Mouse (Mus musculus): ENCODE data around the gene Hs2st1. TPM values are rescaled to one million over a fixed set of nuclear protein-coding genes. Genes with fewer than 3 reads are reported as not detected.

Hs2st1 gene
- total and polyA plus RNA-seq, 2 experiments from 2014 or later = 14.1 to 57.7 TPM

- Histone ChIP-seq H3K27ac (ENCODE audit: low read depth, low read length) (no peak overlapping the region), H3K9me3 (ENCODE audit: low read length) (no peaks in the 10 kb centered on the region), H3K4me3 (ENCODE audit: low read depth, low read length) (peak overlapping the region; percentile 34), H3K27me3 (ENCODE audit: insufficient read depth, low read length) (no peaks in the 10 kb centered on the region), H3K4me2 (ENCODE audit: low read depth) (peak overlapping the region; percentile 61), H3K36me3 (ENCODE audit: insufficient read depth) (no peaks in the 10 kb centered on the region), H3K9ac (peak overlapping the region; percentile 53), H3K4me1 (ENCODE audit: insufficient read depth) (0 out of 2 replicates have a peak, but pooled peaks cover 9% of the 10 kb centered on the region)
- 20% methylated on average over 21 of the region's 21 CpGs for WGBS
- peak; percentile 94 for TF ChIP-seq CTCF (IDR thresholded peaks at IDR 0.05; ENCODE audit: low read depth)
- ATAC-seq = peak; percentile 75
- peak; percentile 92 for DNase-seq
Observed at GRCm38 (mm10) chr3:144399358-144400096, 170.5 kb downstream of the Hs2st1 start.

- H3K27me3 ChIP-seq (ENCODE audit: insufficient read depth, low read length) = no peaks in the 10 kb centered on the region
- H3K9me3 ChIP-seq (ENCODE audit: low read length) = no peaks in the 10 kb centered on the region
- H3K27ac ChIP-seq (ENCODE audit: low read depth, low read length) = no peak overlapping the region
- TF ChIP-seq CTCF (IDR thresholded peaks at IDR 0.05; ENCODE audit: low read depth) = peak; percentile 60
- DNase-seq = no peak
- WGBS = 84% methylated on average over 7 of the region's 7 CpGs
- no peaks in the 10 kb centered on the region for H3K36me3 ChIP-seq (ENCODE audit: insufficient read depth)
- no peak for ATAC-seq
- 0 out of 2 replicates have a peak, but pooled peaks cover 9% of the 10 kb centered on the region for H3K4me1 ChIP-seq (ENCODE audit: insufficient read depth)
- no peak overlapping the region for H3K4me2 ChIP-seq (ENCODE audit: low read depth)
- no peak overlapping the region for H3K4me3 ChIP-seq (ENCODE audit: low read depth, low read length)
- H3K9ac ChIP-seq = no peak overlapping the region
Observed at GRCm38 (mm10) chr3:144398166-144398565, 171.8 kb downstream of the Hs2st1 start.

- peak overlapping the region; percentile 25 for H3K4me2 ChIP-seq (ENCODE audit: low read depth)
- no peaks in the 10 kb centered on the region for H3K9me3 ChIP-seq (ENCODE audit: low read length)
- no peak overlapping the region for H3K27ac ChIP-seq (ENCODE audit: low read depth, low read length)
- DNase-seq = peak; percentile 67
- 0 out of 2 replicates have a peak, but pooled peaks cover 9% of the 10 kb centered on the region for H3K4me1 ChIP-seq (ENCODE audit: insufficient read depth)
- no peak for TF ChIP-seq CTCF (IDR thresholded peaks at IDR 0.05; ENCODE audit: low read depth)
- WGBS = 26% methylated on average over 17 of the region's 17 CpGs
- ATAC-seq = peak; percentile 65
- 0 out of 2 replicates have a peak overlapping the region, but pooled peaks have one; percentile 15 for H3K9ac ChIP-seq
- H3K27me3 ChIP-seq (ENCODE audit: insufficient read depth, low read length) = no peaks in the 10 kb centered on the region
- H3K4me3 ChIP-seq (ENCODE audit: low read depth, low read length) = no peak overlapping the region
- H3K36me3 ChIP-seq (ENCODE audit: insufficient read depth) = no peaks in the 10 kb centered on the region
Observed at GRCm38 (mm10) chr3:144396478-144396877, 173.5 kb downstream of the Hs2st1 start.

- H3K27me3 ChIP-seq (ENCODE audit: insufficient read depth, low read length) = no peaks in the 10 kb centered on the region
- H3K9ac ChIP-seq = no peak overlapping the region
- no peak for DNase-seq
- no peak overlapping the region for H3K4me3 ChIP-seq (ENCODE audit: low read depth, low read length)
- no peak for TF ChIP-seq CTCF (IDR thresholded peaks at IDR 0.05; ENCODE audit: low read depth)
- 0 out of 2 replicates have a peak, but pooled peaks cover 7% of the 10 kb centered on the region for H3K4me1 ChIP-seq (ENCODE audit: insufficient read depth)
- no peaks in the 10 kb centered on the region for H3K36me3 ChIP-seq (ENCODE audit: insufficient read depth)
- no peaks in the 10 kb centered on the region for H3K9me3 ChIP-seq (ENCODE audit: low read length)
- H3K27ac ChIP-seq (ENCODE audit: low read depth, low read length) = peak overlapping the region; percentile 11; the same call in 1 of the 2 replicates
- no peak for ATAC-seq
- 42% methylated on average over 7 of the region's 7 CpGs for WGBS
- no peak overlapping the region for H3K4me2 ChIP-seq (ENCODE audit: low read depth)
Observed at GRCm38 (mm10) chr3:144394454-144394943, 175.5 kb downstream of the Hs2st1 start.

- peak; percentile 75 for ATAC-seq
- Histone ChIP-seq H3K9ac (no peak overlapping the region), H3K9me3 (ENCODE audit: low read length) (no peaks in the 10 kb centered on the region), H3K4me1 (ENCODE audit: insufficient read depth) (no peaks in the 10 kb centered on the region), H3K4me3 (ENCODE audit: low read depth, low read length) (no peak overlapping the region), H3K4me2 (ENCODE audit: low read depth) (no peak overlapping the region), H3K27ac (ENCODE audit: low read depth, low read length) (no peak overlapping the region), H3K27me3 (ENCODE audit: insufficient read depth, low read length) (peaks cover 5% of the 10 kb centered on the region; the same call in 1 of the 2 replicates), H3K36me3 (ENCODE audit: insufficient read depth) (no peaks in the 10 kb centered on the region)
- no peak for DNase-seq
- no peak for TF ChIP-seq CTCF (IDR thresholded peaks at IDR 0.05; ENCODE audit: low read depth)
- WGBS = 58% methylated on average over 4 of the region's 4 CpGs
Observed at GRCm38 (mm10) chr3:144386446-144386845, 183.5 kb downstream of the Hs2st1 start.

DNA sequence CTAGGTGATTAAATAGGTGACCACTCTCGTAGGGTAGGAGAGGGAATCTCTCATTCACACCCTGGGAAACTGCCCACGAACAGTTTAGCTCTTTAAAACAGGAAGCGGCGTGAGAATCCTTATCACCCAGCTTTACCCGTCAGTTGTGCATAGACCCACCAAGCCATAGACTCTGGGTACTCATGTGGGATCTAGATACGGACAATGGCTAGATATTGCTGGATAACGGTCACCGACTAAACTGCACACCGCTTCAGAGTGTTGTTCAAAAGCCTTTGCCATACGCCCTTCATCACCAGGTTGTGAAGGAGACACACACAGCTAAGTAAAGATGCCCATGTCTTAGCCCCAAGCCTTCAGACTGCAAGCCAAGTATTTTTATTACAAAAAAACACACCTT is 185.3 kb downstream of the Hs2st1 start:
- TF ChIP-seq CTCF (IDR thresholded peaks at IDR 0.05; ENCODE audit: low read depth) = no peak
- WGBS = 92% methylated on average over 10 of the region's 10 CpGs
- Histone ChIP-seq H3K9me3 (ENCODE audit: low read length) (no peaks in the 10 kb centered on the region), H3K4me1 (ENCODE audit: insufficient read depth) (no peaks in the 10 kb centered on the region), H3K4me2 (ENCODE audit: low read depth) (no peak overlapping the region), H3K36me3 (ENCODE audit: insufficient read depth) (no peaks in the 10 kb centered on the region), H3K9ac (no peak overlapping the region), H3K4me3 (ENCODE audit: low read depth, low read length) (no peak overlapping the region), H3K27ac (ENCODE audit: low read depth, low read length) (no peak overlapping the region), H3K27me3 (ENCODE audit: insufficient read depth, low read length) (peaks cover 5% of the 10 kb centered on the region)
- DNase-seq (no peak), ATAC-seq (no peak)

DNA sequence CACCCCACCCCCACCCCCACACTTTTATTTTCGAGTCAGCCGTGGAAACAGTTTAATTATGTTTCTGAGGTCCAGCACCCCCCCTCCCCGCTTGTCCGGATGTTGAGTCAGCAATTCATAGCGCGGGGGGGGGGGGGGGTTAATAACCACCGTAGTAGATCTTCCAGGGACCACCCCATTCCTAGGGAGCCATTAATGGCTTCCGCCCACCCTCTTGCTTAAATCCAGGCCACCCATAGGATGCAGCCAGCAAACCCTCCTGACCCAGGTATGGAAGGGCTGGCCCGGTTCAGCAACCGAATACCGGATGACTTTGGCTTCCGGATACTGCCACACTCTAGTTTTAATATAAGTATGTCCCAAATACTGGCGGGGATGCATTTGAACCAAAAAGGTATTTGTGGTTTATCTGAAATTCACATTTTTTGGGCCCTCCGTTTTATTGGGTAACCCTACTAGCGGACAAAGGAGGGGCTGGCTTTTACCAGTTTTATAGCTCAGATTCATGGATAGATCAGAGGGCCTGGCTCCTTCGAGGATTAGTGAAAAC is 188.5 kb downstream of the Hs2st1 start:
- no peak for ATAC-seq
- H3K9ac ChIP-seq = no peak overlapping the region

More for the DNA sequence above, 188.5 kb downstream of the Hs2st1 start:
- 43% methylated on average over 15 of the region's 16 CpGs for WGBS
- Histone ChIP-seq H3K9me3 (ENCODE audit: low read length) (no peaks in the 10 kb centered on the region), H3K4me3 (ENCODE audit: low read depth, low read length) (no peak overlapping the region), H3K4me1 (ENCODE audit: insufficient read depth) (peaks cover 11% of the 10 kb centered on the region; the same call in 1 of the 2 replicates), H3K27me3 (ENCODE audit: insufficient read depth, low read length) (peaks cover 5% of the 10 kb centered on the region), H3K36me3 (ENCODE audit: insufficient read depth) (no peaks in the 10 kb centered on the region), H3K4me2 (ENCODE audit: low read depth) (peak overlapping the region; percentile 29), H3K27ac (ENCODE audit: low read depth, low read length) (no peak overlapping the region)
- no peak for TF ChIP-seq CTCF (IDR thresholded peaks at IDR 0.05; ENCODE audit: low read depth)
- no peak for DNase-seq
